Mouse (Mus musculus): ENCODE results near the gene Padi4.

DNA sequence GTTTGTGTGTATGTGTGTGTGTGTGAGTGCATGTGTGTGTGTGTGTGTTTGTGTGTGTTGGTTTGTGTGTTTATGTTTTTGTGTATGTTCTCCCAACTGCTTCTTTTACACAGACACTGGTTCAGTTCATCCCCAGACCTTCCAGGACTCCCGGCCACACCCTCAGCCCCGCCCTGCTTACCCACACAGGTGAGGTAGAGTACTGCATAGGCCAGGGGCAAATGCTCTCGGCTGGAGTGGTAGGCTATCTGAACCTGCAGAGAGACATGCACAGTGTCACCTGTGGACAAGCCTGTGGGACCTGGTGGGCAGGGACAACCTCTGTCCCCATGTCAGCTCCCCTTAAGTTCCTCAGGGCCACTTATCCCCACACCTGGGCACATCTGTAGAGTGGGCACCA, 27.3 kb upstream of the Padi4 start:
- no peak for TF ChIP-seq POLR2A (IDR thresholded peaks at IDR 0.05; ENCODE audit: insufficient read length, low read depth)
- TF ChIP-seq MAX (IDR thresholded peaks at IDR 0.05; ENCODE audit: low read depth) = no peak
- no peak for TF ChIP-seq POLR2AphosphoS2 (IDR thresholded peaks at IDR 0.05; ENCODE audit: insufficient read length, low read depth)
- TF ChIP-seq SRF (IDR thresholded peaks at IDR 0.05; ENCODE audit: control insufficient read depth, insufficient read length, low read depth) = no peak
- no peak for TF ChIP-seq TCF3 (IDR thresholded peaks at IDR 0.05; ENCODE audit: insufficient read length, low read depth)
- TF ChIP-seq CEBPB (IDR thresholded peaks at IDR 0.05; ENCODE audit: insufficient read depth, poor library complexity, severe bottlenecking) = no peak
- no peak for TF ChIP-seq USF1 (IDR thresholded peaks at IDR 0.05; ENCODE audit: low read depth)
- no peak for TF ChIP-seq E2F4 (IDR thresholded peaks at IDR 0.05; ENCODE audit: insufficient read depth)
- TF ChIP-seq MYOD1 (IDR thresholded peaks at IDR 0.05; ENCODE audit: control insufficient read depth in 1 of 3, insufficient read length in 2 of 3, low read depth in 2 of 3) = no peak
- TF ChIP-seq MYOG (IDR thresholded peaks at IDR 0.05; ENCODE audit: control insufficient read depth in 1 of 3, insufficient read depth in 1 of 3, insufficient read length in 2 of 3, low read depth in 2 of 3) = no peak
- no peak for TF ChIP-seq REST (IDR thresholded peaks at IDR 0.05; ENCODE audit: insufficient read depth, insufficient read length)
- no peak for TF ChIP-seq TCF12 (IDR thresholded peaks at IDR 0.05; ENCODE audit: insufficient read depth, poor library complexity, severe bottlenecking)

Measured in myocyte (in vitro differentiated cells).